Mouse (Mus musculus) stomach, postnatal 0 days (tissue): ENCODE results near the gene Pkdrej. TPM values are rescaled to one million over a fixed set of nuclear protein-coding genes. Genes with fewer than 3 reads are reported as not detected.

Source experiments
- ATAC-seq: fragments of 200-750 bp; cut with Nextera tagmentation; 2 replicates; pipeline ENCODE4 v1.8.0; 2017; ENCODE audit not compliant: low FRiP score, low TSS enrichment
- DNase-seq: peaks from one replicate; pipeline ENCODE4 v3.0.0-alpha.2; 2016; ENCODE audit warnings: low spot score
- H3K27ac ChIP-seq: fragments of 300-500 bp; sonication (generic); replicated peaks from 2 replicates; pipeline ENCODE4 v1.5.1; 2014; ENCODE audit warnings: mild to moderate bottlenecking, control low read depth
- H3K27me3 ChIP-seq: fragments of 300-500 bp; sonication (generic); 2 replicates; pipeline ENCODE4 v1.6.1; 2014; ENCODE audit warnings: low read length; ENCODE audit not compliant: control insufficient read depth, insufficient read depth
- H3K36me3 ChIP-seq: fragments of 300-500 bp; sonication (generic); 2 replicates; pipeline ENCODE4 v1.6.1; 2014; ENCODE audit warnings: low read length, mixed read lengths; ENCODE audit not compliant: control insufficient read depth, insufficient read depth
- H3K4me1 ChIP-seq: fragments of 300-500 bp; sonication (generic); replicated peaks from 2 replicates; pipeline ENCODE4 v1.6.1; 2014; ENCODE audit warnings: antibody characterized with exemption; ENCODE audit not compliant: control insufficient read depth, insufficient read depth
- H3K4me2 ChIP-seq: fragments of 300-500 bp; sonication (generic); replicated peaks from 2 replicates; pipeline ENCODE4 v1.6.1; 2014; ENCODE audit warnings: low read depth, mild to moderate bottlenecking, control low read depth, moderate library complexity
- H3K4me3 ChIP-seq: fragments of 300-500 bp; sonication (generic); 2 replicates; pipeline ENCODE4 v1.5.1; 2014; ENCODE audit warnings: low read depth, low read length, control low read depth
- H3K9ac ChIP-seq: fragments of 300-500 bp; sonication (generic); 2 replicates; pipeline ENCODE4 v1.6.1; 2014; ENCODE audit warnings: mild to moderate bottlenecking, low read length, control low read depth, mixed read lengths
- H3K9me3 ChIP-seq: fragments of 300-500 bp; sonication (generic); 2 replicates; pipeline ENCODE4 v1.6.1; 2016; ENCODE audit warnings: low read length; ENCODE audit not compliant: control insufficient read depth
- CTCF ChIP-seq: IDR thresholded peaks from 2 replicates; pipeline ENCODE4 v1.5.1; 2016; ENCODE audit warnings: antibody characterized with exemption, low read depth, mild to moderate bottlenecking, moderate library complexity
- EP300 ChIP-seq: optimal IDR thresholded peaks from 2 replicates; pipeline ENCODE3; 2016; ENCODE audit warnings: antibody characterized with exemption
- WGBS: fragments of 180-500 bp; shearing (Covaris S2); extraction: QIAGEN DNeasy Blood & Tissue Kit; methylation state at CpG from one replicate; pipeline ENCODE4 v1.1.7; 2014; 5-methylcytosine and 5-hydroxymethylcytosine counted together
- polyA plus RNA-seq: library from polyadenylated mRNA; unstranded; fragments of >200 nt; fragmentation: Nextera tagmentation; extraction: Ambion mirVana; gene quantifications from 2 replicates; pipeline ENCODE4 v1.2.1, GENCODE M21; 2015

Pkdrej gene
- polyA plus RNA-seq, 1 experiment from 2014 or later = 0.21 TPM

GRCm38 (mm10) chr15:85808031-85808430, 13.5 kb downstream of the Pkdrej start:
- ATAC-seq = no peak
- no peak for TF ChIP-seq CTCF
- TF ChIP-seq EP300 = no peak
- 80% methylated on average over 6 of the region's 6 CpGs for WGBS
- H3K9me3 ChIP-seq = no peaks in the 10 kb centered on the region
- DNase-seq = no peak
- no peaks in the 10 kb centered on the region for H3K36me3 ChIP-seq
- no peak overlapping the region for H3K9ac ChIP-seq
- H3K4me1 ChIP-seq = no peaks in the 10 kb centered on the region
- H3K4me2 ChIP-seq = no peak overlapping the region
- no peak overlapping the region for H3K4me3 ChIP-seq
- no peaks in the 10 kb centered on the region for H3K27me3 ChIP-seq
- no peak overlapping the region for H3K27ac ChIP-seq

GRCm38 (mm10) chr15:85807404-85807803, 14.1 kb downstream of the Pkdrej start:
- no peak overlapping the region for H3K4me3 ChIP-seq
- TF ChIP-seq CTCF (no peak), EP300 (no peak)
- H3K27me3 ChIP-seq = no peaks in the 10 kb centered on the region
- no peaks in the 10 kb centered on the region for H3K4me1 ChIP-seq
- no peak overlapping the region for H3K27ac ChIP-seq
- H3K9me3 ChIP-seq = no peaks in the 10 kb centered on the region
- no peak overlapping the region for H3K9ac ChIP-seq
- 83% methylated on average over 4 of the region's 4 CpGs for WGBS
- no peaks in the 10 kb centered on the region for H3K36me3 ChIP-seq
- ATAC-seq (no peak), DNase-seq (no peak)
- no peak overlapping the region for H3K4me2 ChIP-seq

GRCm38 (mm10) chr15:85806886-85807285, 14.6 kb downstream of the Pkdrej start:
- no peak overlapping the region for H3K9ac ChIP-seq
- no peak for ATAC-seq
- H3K27ac ChIP-seq = no peak overlapping the region
- no peaks in the 10 kb centered on the region for H3K9me3 ChIP-seq
- no peak for TF ChIP-seq CTCF
- no peak for TF ChIP-seq EP300
- WGBS = 70% methylated on average over 4 of the region's 4 CpGs
- no peak overlapping the region for H3K4me3 ChIP-seq
- no peak overlapping the region for H3K4me2 ChIP-seq
- DNase-seq = no peak
- H3K27me3 ChIP-seq = no peaks in the 10 kb centered on the region
- H3K4me1 ChIP-seq = no peaks in the 10 kb centered on the region
- no peaks in the 10 kb centered on the region for H3K36me3 ChIP-seq

- no peak overlapping the region for H3K4me3 ChIP-seq
- no peak for ATAC-seq
- no peaks in the 10 kb centered on the region for H3K4me1 ChIP-seq
- DNase-seq = no peak
- H3K27ac ChIP-seq = no peak overlapping the region
- no peaks in the 10 kb centered on the region; the same call in 1 of the 2 replicates for H3K36me3 ChIP-seq
- no peaks in the 10 kb centered on the region for H3K27me3 ChIP-seq
- no peaks in the 10 kb centered on the region for H3K9me3 ChIP-seq
- 67% methylated on average over 2 of the region's 2 CpGs for WGBS
- TF ChIP-seq CTCF (no peak), EP300 (no peak)
- H3K9ac ChIP-seq = no peak overlapping the region
- H3K4me2 ChIP-seq = no peak overlapping the region
These were observed 18.6 kb downstream of the Pkdrej start for GRCm38 (mm10) chr15:85802931-85803330.

- H3K4me3 ChIP-seq = no peak overlapping the region
These were observed 22.9 kb downstream of the Pkdrej start for GRCm38 (mm10) chr15:85798676-85799075.

GRCm38 (mm10) chr15:85795516-85795915, 26.0 kb downstream of the Pkdrej start:
- no peak overlapping the region for H3K27ac ChIP-seq
- WGBS = 65% methylated on average over 6 of the region's 6 CpGs
- no peaks in the 10 kb centered on the region for H3K4me1 ChIP-seq
- DNase-seq (no peak), ATAC-seq (no peak)
- no peak for TF ChIP-seq CTCF
- TF ChIP-seq EP300 = no peak
- no peak overlapping the region for H3K4me2 ChIP-seq
- H3K4me3 ChIP-seq = no peak overlapping the region
- H3K9me3 ChIP-seq = no peaks in the 10 kb centered on the region
- no peaks in the 10 kb centered on the region for H3K27me3 ChIP-seq
- no peak overlapping the region for H3K9ac ChIP-seq
- H3K36me3 ChIP-seq = no peaks in the 10 kb centered on the region; the same call in 1 of the 2 replicates

More at GRCm38 (mm10) chr15:85798676-85799075, 22.9 kb downstream of the Pkdrej start:
- Histone ChIP-seq H3K9ac (no peak overlapping the region), H3K9me3 (no peaks in the 10 kb centered on the region), H3K36me3 (no peaks in the 10 kb centered on the region; the same call in 1 of the 2 replicates), H3K4me2 (no peak overlapping the region), H3K27me3 (no peaks in the 10 kb centered on the region), H3K27ac (no peak overlapping the region), H3K4me1 (no peaks in the 10 kb centered on the region)
- no peak for ATAC-seq
- DNase-seq = no peak
- 93% methylated on average over 8 of the region's 8 CpGs for WGBS
- TF ChIP-seq EP300 (no peak), CTCF (no peak)
